Mouse (Mus musculus): ENCODE data around the gene Scfd2. TPM values are rescaled to one million over a fixed set of nuclear protein-coding genes. Genes with fewer than 3 reads are reported as not detected.

Gene Scfd2
- total and polyA plus RNA-seq, 2 experiments from 2014 or later = 20.5 to 29.1 TPM

- no peaks in the 10 kb centered on the region for H3K9me3 ChIP-seq (ENCODE audit: low read length)
- H3K27ac ChIP-seq (ENCODE audit: low read depth, low read length) = no peak overlapping the region
- no peaks in the 10 kb centered on the region for H3K36me3 ChIP-seq (ENCODE audit: insufficient read depth)
- H3K4me2 ChIP-seq (ENCODE audit: low read depth) = no peak overlapping the region
- TF ChIP-seq CTCF (IDR thresholded peaks at IDR 0.05; ENCODE audit: low read depth) = no peak
- no peaks in the 10 kb centered on the region for H3K27me3 ChIP-seq (ENCODE audit: insufficient read depth, low read length)
- H3K4me3 ChIP-seq (ENCODE audit: low read depth, low read length) = no peak overlapping the region
- DNase-seq (no peak), ATAC-seq (no peak)
- WGBS = 50% methylated on average over 7 of the region's 7 CpGs
- H3K4me1 ChIP-seq (ENCODE audit: insufficient read depth) = no peaks in the 10 kb centered on the region; the same call in 1 of the 2 replicates
- H3K9ac ChIP-seq = no peak overlapping the region
Observed at GRCm38 (mm10) chr5:74279673-74280072, 251.9 kb downstream of the Scfd2 start.

GRCm38 (mm10) chr5:74278428-74278827, 253.1 kb downstream of the Scfd2 start:
- H3K4me1 ChIP-seq (ENCODE audit: insufficient read depth) = no peaks in the 10 kb centered on the region; the same call in 1 of the 2 replicates
- no peaks in the 10 kb centered on the region for H3K9me3 ChIP-seq (ENCODE audit: low read length)
- H3K9ac ChIP-seq = no peak overlapping the region
- no peak overlapping the region for H3K4me2 ChIP-seq (ENCODE audit: low read depth)
- no peak for ATAC-seq
- WGBS = 82% methylated on average over 7 of the region's 7 CpGs
- H3K4me3 ChIP-seq (ENCODE audit: low read depth, low read length) = no peak overlapping the region
- no peak for TF ChIP-seq CTCF (IDR thresholded peaks at IDR 0.05; ENCODE audit: low read depth)
- H3K36me3 ChIP-seq (ENCODE audit: insufficient read depth) = no peaks in the 10 kb centered on the region
- no peak overlapping the region for H3K27ac ChIP-seq (ENCODE audit: low read depth, low read length)
- no peaks in the 10 kb centered on the region for H3K27me3 ChIP-seq (ENCODE audit: insufficient read depth, low read length)
- DNase-seq = no peak

- H3K4me2 ChIP-seq (ENCODE audit: low read depth) = no peak overlapping the region
- DNase-seq (peak; percentile 95), ATAC-seq (peak; percentile 93)
- H3K27ac ChIP-seq (ENCODE audit: low read depth, low read length) = no peak overlapping the region
- H3K4me1 ChIP-seq (ENCODE audit: insufficient read depth) = no peaks in the 10 kb centered on the region; the same call in 1 of the 2 replicates
- no peaks in the 10 kb centered on the region for H3K36me3 ChIP-seq (ENCODE audit: insufficient read depth)
- no peaks in the 10 kb centered on the region for H3K27me3 ChIP-seq (ENCODE audit: insufficient read depth, low read length)
- WGBS = 3% methylated on average over 3 of the region's 3 CpGs
- TF ChIP-seq CTCF (IDR thresholded peaks at IDR 0.05; ENCODE audit: low read depth) = peak; percentile 99
- no peaks in the 10 kb centered on the region for H3K9me3 ChIP-seq (ENCODE audit: low read length)
- H3K4me3 ChIP-seq (ENCODE audit: low read depth, low read length) = no peak overlapping the region
- no peak overlapping the region for H3K9ac ChIP-seq
Observed at GRCm38 (mm10) chr5:74277712-74278111, 253.8 kb downstream of the Scfd2 start.

DNA sequence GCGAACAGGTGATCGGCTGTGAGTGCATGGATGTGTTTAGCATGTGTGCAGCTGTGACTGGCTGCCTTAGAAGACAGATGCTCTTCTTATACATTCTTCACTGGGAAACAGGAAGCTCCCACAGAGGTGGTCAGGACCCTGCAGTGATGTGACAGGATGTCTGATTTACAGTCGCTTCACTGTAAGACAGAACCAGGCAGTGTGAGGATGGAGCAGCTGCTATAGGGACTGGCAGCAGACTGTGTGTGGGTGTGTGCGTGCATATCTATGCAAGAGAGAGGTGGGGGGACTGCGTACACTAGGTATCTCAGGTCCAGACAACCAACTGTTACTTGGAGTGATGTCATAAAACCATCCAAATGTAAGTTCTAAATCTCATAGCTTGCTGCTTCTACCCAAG, 254.3 kb downstream of the Scfd2 start:
- H3K9me3 ChIP-seq (ENCODE audit: low read length) = no peaks in the 10 kb centered on the region
- ATAC-seq (peak; percentile 58), DNase-seq (no peak)
- no peaks in the 10 kb centered on the region for H3K27me3 ChIP-seq (ENCODE audit: insufficient read depth, low read length)
- no peak overlapping the region for H3K27ac ChIP-seq (ENCODE audit: low read depth, low read length)
- no peak overlapping the region for H3K4me2 ChIP-seq (ENCODE audit: low read depth)
- no peaks in the 10 kb centered on the region for H3K36me3 ChIP-seq (ENCODE audit: insufficient read depth)
- no peak overlapping the region for H3K9ac ChIP-seq
- TF ChIP-seq CTCF (IDR thresholded peaks at IDR 0.05; ENCODE audit: low read depth) = no peak
- H3K4me3 ChIP-seq (ENCODE audit: low read depth, low read length) = no peak overlapping the region
- WGBS = 70% methylated on average over 5 of the region's 5 CpGs
- no peaks in the 10 kb centered on the region; the same call in 1 of the 2 replicates for H3K4me1 ChIP-seq (ENCODE audit: insufficient read depth)

DNA sequence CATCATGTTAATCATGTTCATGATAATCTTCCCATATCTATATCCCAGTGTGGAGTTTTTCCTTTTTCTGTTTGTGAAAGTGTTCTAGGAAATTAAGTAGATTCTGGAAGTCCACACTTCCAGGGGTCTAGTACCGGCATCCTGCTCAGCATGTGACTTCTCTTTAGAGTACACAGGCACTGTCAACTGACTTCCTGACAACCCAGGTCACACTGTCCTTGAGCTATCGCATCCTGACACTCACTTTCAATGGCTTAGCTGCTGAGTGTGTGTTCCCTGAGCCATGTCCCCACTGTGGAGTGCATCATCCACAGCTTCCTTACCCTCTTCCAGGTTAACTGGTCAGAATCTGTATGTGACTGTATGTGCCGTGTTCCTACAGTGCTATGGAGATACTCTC, 258.2 kb downstream of the Scfd2 start:
- Histone ChIP-seq H3K4me1 (ENCODE audit: insufficient read depth) (no peaks in the 10 kb centered on the region; the same call in 1 of the 2 replicates), H3K27ac (ENCODE audit: low read depth, low read length) (no peak overlapping the region), H3K4me3 (ENCODE audit: low read depth, low read length) (no peak overlapping the region), H3K27me3 (ENCODE audit: insufficient read depth, low read length) (no peaks in the 10 kb centered on the region), H3K9ac (no peak overlapping the region), H3K36me3 (ENCODE audit: insufficient read depth) (no peaks in the 10 kb centered on the region), H3K4me2 (ENCODE audit: low read depth) (no peak overlapping the region), H3K9me3 (ENCODE audit: low read length) (no peaks in the 10 kb centered on the region)
- WGBS = 88% methylated on average over 3 of the region's 3 CpGs
- no peak for TF ChIP-seq CTCF (IDR thresholded peaks at IDR 0.05; ENCODE audit: low read depth)
- DNase-seq (no peak), ATAC-seq (no peak)

- H3K4me1 ChIP-seq (ENCODE audit: insufficient read depth) = no peaks in the 10 kb centered on the region
- no peak overlapping the region for H3K4me3 ChIP-seq (ENCODE audit: low read depth, low read length)
- no peaks in the 10 kb centered on the region for H3K27me3 ChIP-seq (ENCODE audit: insufficient read depth, low read length)
- 57% methylated on average over 5 of the region's 5 CpGs for WGBS
- H3K9me3 ChIP-seq (ENCODE audit: low read length) = no peaks in the 10 kb centered on the region
- TF ChIP-seq CTCF (IDR thresholded peaks at IDR 0.05; ENCODE audit: low read depth) = no peak
- no peak overlapping the region for H3K4me2 ChIP-seq (ENCODE audit: low read depth)
- no peak overlapping the region for H3K27ac ChIP-seq (ENCODE audit: low read depth, low read length)
- H3K9ac ChIP-seq = no peak overlapping the region
- H3K36me3 ChIP-seq (ENCODE audit: insufficient read depth) = no peaks in the 10 kb centered on the region
- no peak for DNase-seq
- ATAC-seq = no peak
Observed at GRCm38 (mm10) chr5:74267736-74268369, 263.7 kb downstream of the Scfd2 start.

DNA sequence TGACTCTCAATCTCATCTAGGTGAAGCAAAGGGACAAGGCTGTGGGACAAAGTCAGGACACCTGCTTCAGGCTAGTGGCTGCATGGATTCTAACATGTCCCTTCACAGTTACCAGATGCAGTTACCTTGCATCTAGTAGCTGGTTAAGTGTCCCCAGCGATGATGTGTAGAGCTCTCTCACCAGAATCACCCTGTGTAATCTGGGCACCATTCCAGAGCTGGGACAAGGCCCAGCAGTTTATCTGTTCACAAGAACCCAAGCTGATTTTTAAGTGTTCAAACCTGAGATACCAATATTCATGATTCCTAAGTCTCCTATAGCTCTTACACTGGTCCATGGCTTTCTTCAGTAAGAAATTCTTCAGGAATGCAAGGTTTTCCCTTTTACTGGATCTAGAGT, 264.4 kb downstream of the Scfd2 start:
- no peaks in the 10 kb centered on the region for H3K27me3 ChIP-seq (ENCODE audit: insufficient read depth, low read length)
- 58% methylated on average over 1 of the region's 1 CpGs for WGBS
- no peaks in the 10 kb centered on the region for H3K36me3 ChIP-seq (ENCODE audit: insufficient read depth)
- DNase-seq = no peak
- H3K9ac ChIP-seq = no peak overlapping the region
- no peaks in the 10 kb centered on the region for H3K9me3 ChIP-seq (ENCODE audit: low read length)
- H3K4me2 ChIP-seq (ENCODE audit: low read depth) = no peak overlapping the region
- no peak for ATAC-seq
- no peak overlapping the region for H3K27ac ChIP-seq (ENCODE audit: low read depth, low read length)
- H3K4me1 ChIP-seq (ENCODE audit: insufficient read depth) = no peaks in the 10 kb centered on the region
- no peak overlapping the region for H3K4me3 ChIP-seq (ENCODE audit: low read depth, low read length)
- no peak for TF ChIP-seq CTCF (IDR thresholded peaks at IDR 0.05; ENCODE audit: low read depth)

All from forebrain, postnatal 0 days (tissue).